Mouse (Mus musculus) left cerebral cortex, postnatal 4 days (tissue): ENCODE measurements around the gene Lamb1. TPM values are rescaled to one million over a fixed set of nuclear protein-coding genes. Genes with fewer than 3 reads are reported as not detected.

Experiments used
- DNase-seq: peaks from one replicate; pipeline ENCODE4 v3.0.0-alpha.2; 2022
- intact Hi-C: fragments of 180-260 bp; cut with DNase I; formaldehyde crosslinking; loops from one replicate; pipeline ENCODE4 v1.15.1; 2025
- total RNA-seq, 2 experiments: library from RNA; stranded (reverse); gene quantifications; 2 replicates each; pipeline ENCODE4 v1.2.3; 2021

Gene Lamb1
- total RNA-seq, 2 experiments from 2014 or later, result 50.9 to 55.7 TPM

DNA sequence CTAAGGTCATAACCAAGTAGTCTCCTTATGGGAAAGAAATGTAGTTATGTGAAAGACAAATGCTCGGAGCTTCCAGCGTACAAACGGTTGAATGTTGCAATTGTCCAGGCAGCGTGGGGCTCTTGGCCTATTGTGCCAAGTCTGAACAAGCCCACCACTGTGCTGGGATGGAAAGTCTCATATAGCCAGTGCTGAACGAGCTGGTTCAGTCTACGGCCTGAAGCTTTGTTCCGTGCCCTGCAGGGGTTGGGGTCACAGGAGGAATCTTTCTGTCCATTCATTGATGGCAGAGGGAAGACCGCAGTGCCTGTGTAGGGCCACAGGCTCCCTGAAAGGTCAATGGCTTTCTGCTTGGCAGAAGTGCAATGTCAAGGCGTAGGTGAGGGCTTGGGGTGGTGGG lies 45.7 kb downstream of the Lamb1 start:
- intact Hi-C loops, result no loop called here
- no peak for DNase-seq

DNA sequence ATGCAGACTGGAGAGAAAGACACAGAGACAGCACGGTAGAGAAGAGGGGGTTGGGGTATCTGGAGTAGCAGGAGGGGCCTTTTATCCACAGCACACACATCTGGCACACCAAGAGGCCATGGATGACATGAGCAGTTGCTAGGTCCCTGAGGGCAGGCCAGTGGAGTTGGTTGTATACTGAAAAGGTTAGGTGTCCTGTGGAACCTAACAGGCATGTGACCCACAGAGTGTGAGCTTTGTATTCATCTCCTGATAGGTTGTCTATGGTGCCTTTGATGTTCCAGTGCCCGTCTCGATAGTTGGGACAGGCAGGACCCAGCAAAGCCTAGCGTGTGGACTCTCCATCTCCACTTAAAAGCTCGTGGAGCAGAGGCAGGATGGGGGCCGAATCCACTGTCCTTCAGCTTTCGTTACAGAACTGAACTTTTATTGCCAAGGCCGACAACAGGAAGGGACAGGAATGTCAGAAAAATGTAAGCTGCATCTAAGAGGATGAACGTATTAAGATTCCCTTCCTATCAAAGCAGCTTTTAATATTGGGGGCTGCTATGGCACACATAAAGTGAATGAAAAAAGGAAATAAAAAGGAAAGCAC lies 46.7 kb downstream of the Lamb1 start:
- no peak for DNase-seq
- intact Hi-C loops, result no loop called here

- DNase-seq, result no peak
- intact Hi-C loops, result no loop called here
These were observed 47.2 kb downstream of the Lamb1 start for GRCm38 (mm10) chr12:31312281-31312680.

- intact Hi-C loops, result no loop called here
- no peak for DNase-seq
These were observed 48.1 kb downstream of the Lamb1 start for GRCm38 (mm10) chr12:31313136-31313535.

- intact Hi-C loops, result no loop called here
- DNase-seq, result no peak
These were observed 49.3 kb downstream of the Lamb1 start for GRCm38 (mm10) chr12:31314310-31314709.

- DNase-seq, result no peak
- intact Hi-C loops, result no loop called here
These were observed 50.9 kb downstream of the Lamb1 start for GRCm38 (mm10) chr12:31315961-31316360.

GRCm38 (mm10) chr12:31317670-31318408 lies 52.8 kb downstream of the Lamb1 start:
- intact Hi-C loops, result no loop called here
- no peak for DNase-seq

GRCm38 (mm10) chr12:31318409-31318963 lies 53.5 kb downstream of the Lamb1 start:
- intact Hi-C loops, result no loop called here
- peak; percentile 67 for DNase-seq

DNA sequence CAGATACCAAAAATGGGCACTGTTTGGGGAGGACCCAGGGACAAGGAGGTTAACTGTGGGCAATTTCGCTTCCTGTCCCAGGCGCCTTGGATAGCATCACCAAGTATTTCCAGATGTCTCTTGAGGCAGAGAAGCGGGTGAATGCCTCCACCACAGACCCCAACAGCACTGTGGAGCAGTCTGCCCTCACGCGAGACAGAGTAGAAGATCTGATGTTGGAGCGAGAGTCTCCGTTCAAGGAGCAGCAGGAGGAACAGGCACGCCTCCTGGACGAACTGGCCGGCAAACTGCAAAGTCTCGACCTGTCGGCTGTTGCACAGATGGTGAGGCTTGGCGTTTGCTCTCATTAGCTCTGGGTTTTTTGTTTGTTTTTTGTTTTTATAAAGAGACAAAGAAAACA lies 55.8 kb downstream of the Lamb1 start:
- intact Hi-C loops, result loop anchor here (10.0 kb wide), 1 partner anchor 206 kb away; no protein-coding TSS in a partner anchor
- peak; percentile 36 for DNase-seq

GRCm38 (mm10) chr12:31321532-31321931 lies 56.5 kb downstream of the Lamb1 start:
- intact Hi-C loops, result loop anchor here (10.0 kb wide), 1 partner anchor 207 kb away; no protein-coding TSS in a partner anchor
- no peak for DNase-seq

DNA sequence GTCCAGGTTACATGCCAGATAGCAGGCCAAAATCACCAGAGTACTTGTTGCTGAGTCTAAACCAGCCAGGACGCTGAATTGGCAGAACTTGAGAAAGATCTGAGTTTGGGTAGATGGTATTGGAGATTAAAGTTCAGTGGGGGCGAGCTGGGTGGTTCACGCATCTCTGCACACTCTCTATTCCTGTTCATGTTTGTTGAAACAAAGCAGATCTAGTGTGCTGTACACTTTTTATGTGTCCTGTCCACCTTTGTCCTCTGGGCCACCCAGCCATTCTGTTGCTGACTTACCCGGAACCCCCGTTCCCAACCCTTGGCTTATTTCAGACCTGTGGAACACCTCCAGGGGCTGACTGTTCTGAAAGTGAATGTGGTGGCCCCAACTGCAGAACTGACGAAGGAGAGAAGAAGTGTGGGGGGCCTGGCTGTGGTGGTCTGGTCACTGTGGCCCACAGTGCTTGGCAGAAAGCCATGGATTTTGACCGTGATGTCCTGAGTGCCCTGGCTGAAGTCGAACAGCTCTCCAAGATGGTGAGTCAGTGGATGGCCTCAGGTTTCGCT lies 58.2 kb downstream of the Lamb1 start:
- DNase-seq, result no peak
- intact Hi-C loops, result loop anchor here (10.0 kb wide), 1 partner anchor 208 kb away; no protein-coding TSS in a partner anchor

GRCm38 (mm10) chr12:31327139-31327538 lies 62.1 kb downstream of the Lamb1 start:
- DNase-seq, result no peak
- intact Hi-C loops, result loop anchor here (10.0 kb wide), 1 partner anchor 212 kb away; no protein-coding TSS in a partner anchor

DNA sequence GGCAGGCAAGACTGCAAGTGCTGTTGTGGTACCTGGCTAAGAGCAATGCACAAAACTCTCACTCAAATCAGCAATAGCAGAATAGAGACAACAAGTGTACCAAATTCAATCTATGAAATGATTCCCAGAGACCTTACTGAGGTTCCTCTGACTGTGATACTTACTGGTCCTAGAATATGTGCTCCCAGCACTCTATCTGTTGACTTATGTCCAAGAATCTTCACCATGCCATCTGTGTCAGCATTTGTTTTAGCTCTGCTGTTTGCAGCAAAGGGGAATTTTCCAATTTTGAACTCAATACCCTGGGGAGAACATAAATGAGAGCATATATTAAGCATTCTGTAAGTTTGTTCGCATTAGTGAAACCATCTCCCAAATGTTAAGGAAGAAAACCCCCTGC lies 68.2 kb downstream of the Lamb1 start:
- intact Hi-C loops, result no loop called here
- DNase-seq, result no peak

DNA sequence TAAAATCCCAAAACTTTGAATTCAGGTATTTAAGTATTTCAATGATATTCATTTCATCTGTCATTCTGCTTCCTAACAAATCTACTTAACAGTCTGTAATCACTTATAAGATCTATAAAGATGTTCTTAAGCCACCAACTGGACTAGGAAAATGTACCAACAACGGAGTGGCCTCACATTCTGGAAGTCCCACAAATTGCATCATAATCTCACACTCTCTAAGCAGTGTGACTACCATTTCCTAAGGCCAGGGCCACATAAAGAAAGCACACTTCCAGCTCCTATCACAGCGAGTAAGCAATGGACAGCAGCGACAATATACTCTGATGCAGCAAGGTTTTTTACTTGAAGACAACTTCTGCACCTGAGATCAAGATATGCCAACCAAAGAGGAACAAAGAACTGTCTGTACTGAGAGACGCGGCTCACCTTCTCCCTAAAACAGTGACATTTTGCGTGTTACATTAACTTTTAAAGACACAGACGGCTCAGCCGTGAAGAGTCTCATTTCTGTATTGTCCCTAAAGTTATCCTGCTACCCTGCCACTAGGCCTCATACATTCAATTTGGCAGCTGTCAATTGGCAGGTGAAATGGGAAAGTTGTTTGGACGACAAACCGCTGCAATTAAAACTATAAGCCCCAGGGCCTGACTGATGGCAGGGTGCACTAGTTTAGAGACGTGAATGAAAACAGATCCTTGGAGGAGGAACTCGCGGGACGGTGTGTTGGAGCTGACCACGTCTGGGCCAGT lies 85.3 kb downstream of the Lamb1 start:
- no peak for DNase-seq

GRCm38 (mm10) chr12:31350944-31351928 lies 86.2 kb downstream of the Lamb1 start, which contains the start of gene Dld:
TSS of gene Dld (minus strand) at chr12:31351453.
- DNase-seq, result peak; percentile 97
- intact Hi-C loops, result no loop called here

More for the DNA sequence above, 85.3 kb downstream of the Lamb1 start:
- intact Hi-C loops, result no loop called here

DNA sequence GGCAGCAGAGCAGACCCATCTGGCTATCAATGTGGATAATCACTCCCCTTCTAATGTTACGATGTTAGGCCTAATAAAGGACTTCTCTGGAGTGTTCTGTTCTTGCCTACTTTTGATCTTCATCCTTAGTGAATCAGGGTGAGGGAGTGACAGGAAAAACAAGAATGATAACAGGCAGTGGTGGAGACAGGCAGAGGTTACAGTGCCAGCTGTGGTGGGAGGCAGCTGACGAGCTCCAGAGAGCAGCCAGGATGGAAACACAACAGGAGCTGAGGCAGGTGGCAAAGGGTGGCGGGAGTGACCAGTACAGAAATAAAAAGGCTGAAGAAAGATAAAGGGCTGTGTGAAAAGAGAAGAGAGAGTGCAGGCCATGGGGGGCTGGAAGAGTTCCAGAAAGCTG lies 101.4 kb downstream of the Lamb1 start:
- intact Hi-C loops, result no loop called here
- DNase-seq, result no peak

GRCm38 (mm10) chr12:31367721-31368120 lies 102.7 kb downstream of the Lamb1 start:
- DNase-seq, result no peak
- intact Hi-C loops, result no loop called here

- no peak for DNase-seq
- intact Hi-C loops, result no loop called here
These were observed 104.1 kb downstream of the Lamb1 start for GRCm38 (mm10) chr12:31369118-31369517.

DNA sequence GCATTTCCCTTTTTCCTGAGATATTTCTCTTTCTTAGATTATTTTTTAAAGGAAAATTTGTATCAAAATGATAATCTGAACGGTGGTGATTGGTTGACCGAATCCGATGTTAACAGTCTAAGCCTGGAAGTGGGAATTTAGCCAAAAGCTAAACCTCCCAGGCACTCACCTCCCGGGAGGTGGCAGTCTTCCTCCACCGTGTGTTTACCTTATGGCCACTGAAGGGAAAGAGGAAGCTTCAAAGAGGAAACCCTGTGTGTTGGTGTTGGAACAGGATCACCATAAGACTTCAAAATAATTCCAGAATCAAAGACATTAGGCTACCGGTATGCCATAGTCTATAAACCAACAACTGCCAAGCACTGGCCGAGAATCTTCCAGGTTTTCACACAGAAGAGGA lies 104.6 kb downstream of the Lamb1 start:
- intact Hi-C loops, result loop anchor here (10.0 kb wide), 3 partner anchors 105 to 565 kb away; no protein-coding TSS in a partner anchor
- no peak for DNase-seq
